Mouse (Mus musculus): Measurements from ENCODE around the gene Haus2. TPM values are rescaled to one million over a fixed set of nuclear protein-coding genes. Genes with fewer than 3 reads are reported as not detected.

The Haus2 gene
- polyA plus RNA-seq, 1 experiment from 2014 or later, result 17.4 TPM

GRCm38 (mm10) chr2:120652925-120653284 is 43.7 kb downstream of the Haus2 start:
- no peak overlapping the region for H3K4me2 ChIP-seq
- no peaks in the 10 kb centered on the region for H3K27me3 ChIP-seq
- no peaks in the 10 kb centered on the region for H3K36me3 ChIP-seq
- H3K9me3 ChIP-seq (replicated peaks), result no peaks in the 10 kb centered on the region
- no peak overlapping the region for H3K9ac ChIP-seq
- H3K4me1 ChIP-seq (replicated peaks), result peaks cover 5% of the 10 kb centered on the region
- 75% methylated on average over 7 of the region's 7 CpGs for WGBS
- H3K27ac ChIP-seq, result peak overlapping the region; percentile 46
- 0 out of 2 replicates have a peak, but pooled peaks have one; percentile 22 for ATAC-seq (replicated peaks; ENCODE audit: insufficient number of reproducible peaks, insufficient read depth, low FRiP score, low read depth)
- H3K4me3 ChIP-seq, result no peak overlapping the region

GRCm38 (mm10) chr2:120654693-120655092 is 45.5 kb downstream of the Haus2 start:
- no peak overlapping the region for H3K4me2 ChIP-seq
- no peak overlapping the region for H3K4me3 ChIP-seq
- ATAC-seq (replicated peaks; ENCODE audit: insufficient number of reproducible peaks, insufficient read depth, low FRiP score, low read depth), result no peak
- H3K36me3 ChIP-seq, result no peaks in the 10 kb centered on the region
- H3K27ac ChIP-seq, result no peak overlapping the region
- H3K4me1 ChIP-seq (replicated peaks), result peaks cover 5% of the 10 kb centered on the region
- no peak overlapping the region for H3K9ac ChIP-seq
- WGBS, result 72% methylated on average over 2 of the region's 2 CpGs
- H3K9me3 ChIP-seq (replicated peaks), result no peaks in the 10 kb centered on the region
- H3K27me3 ChIP-seq, result no peaks in the 10 kb centered on the region

GRCm38 (mm10) chr2:120655905-120656304 is 46.7 kb downstream of the Haus2 start:
- 86% methylated on average over 5 of the region's 5 CpGs for WGBS

GRCm38 (mm10) chr2:120656711-120657110 is 47.5 kb downstream of the Haus2 start:
- WGBS, result 87% methylated on average over 2 of the region's 2 CpGs
- Histone ChIP-seq H3K27me3 (no peaks in the 10 kb centered on the region), H3K4me3 (no peak overlapping the region), H3K9ac (no peak overlapping the region), H3K27ac (no peak overlapping the region), H3K9me3 (replicated peaks) (no peaks in the 10 kb centered on the region), H3K36me3 (no peaks in the 10 kb centered on the region), H3K4me1 (replicated peaks) (peaks cover 13% of the 10 kb centered on the region), H3K4me2 (no peak overlapping the region)
- no peak for ATAC-seq (replicated peaks; ENCODE audit: insufficient number of reproducible peaks, insufficient read depth, low FRiP score, low read depth)

More at GRCm38 (mm10) chr2:120655905-120656304, 46.7 kb downstream of the Haus2 start:
- Histone ChIP-seq H3K4me1 (replicated peaks) (peaks cover 13% of the 10 kb centered on the region), H3K4me2 (no peak overlapping the region), H3K9ac (no peak overlapping the region), H3K27ac (no peak overlapping the region), H3K4me3 (no peak overlapping the region), H3K36me3 (no peaks in the 10 kb centered on the region), H3K9me3 (replicated peaks) (no peaks in the 10 kb centered on the region), H3K27me3 (no peaks in the 10 kb centered on the region)
- ATAC-seq (replicated peaks; ENCODE audit: insufficient number of reproducible peaks, insufficient read depth, low FRiP score, low read depth), result no peak

- H3K4me1 ChIP-seq (replicated peaks), result peaks cover 10% of the 10 kb centered on the region
- no peak overlapping the region for H3K4me2 ChIP-seq
- no peak overlapping the region for H3K4me3 ChIP-seq
- H3K36me3 ChIP-seq, result no peaks in the 10 kb centered on the region
- no peak overlapping the region for H3K9ac ChIP-seq
- ATAC-seq (replicated peaks; ENCODE audit: insufficient number of reproducible peaks, insufficient read depth, low FRiP score, low read depth), result no peak
- H3K9me3 ChIP-seq (replicated peaks), result no peaks in the 10 kb centered on the region
- H3K27ac ChIP-seq, result no peak overlapping the region
- H3K27me3 ChIP-seq, result no peaks in the 10 kb centered on the region
- WGBS, result 66% methylated on average over 5 of the region's 5 CpGs
Measured at GRCm38 (mm10) chr2:120658486-120658885, 49.3 kb downstream of the Haus2 start.

GRCm38 (mm10) chr2:120659318-120659717 is 50.1 kb downstream of the Haus2 start:
- no peak overlapping the region for H3K9ac ChIP-seq
- no peak overlapping the region for H3K27ac ChIP-seq
- H3K9me3 ChIP-seq (replicated peaks), result no peaks in the 10 kb centered on the region
- H3K4me1 ChIP-seq (replicated peaks), result peaks cover 14% of the 10 kb centered on the region
- no peaks in the 10 kb centered on the region for H3K27me3 ChIP-seq
- H3K4me3 ChIP-seq, result no peak overlapping the region
- no peaks in the 10 kb centered on the region for H3K36me3 ChIP-seq
- no peak overlapping the region for H3K4me2 ChIP-seq
- ATAC-seq (replicated peaks; ENCODE audit: insufficient number of reproducible peaks, insufficient read depth, low FRiP score, low read depth), result no peak

GRCm38 (mm10) chr2:120660486-120661078 is 51.4 kb downstream of the Haus2 start:
- Histone ChIP-seq H3K9me3 (replicated peaks) (no peaks in the 10 kb centered on the region), H3K4me2 (no peak overlapping the region), H3K4me3 (no peak overlapping the region), H3K9ac (no peak overlapping the region), H3K4me1 (replicated peaks) (peaks cover 14% of the 10 kb centered on the region), H3K27ac (no peak overlapping the region), H3K36me3 (0 out of 2 replicates have a peak, but pooled peaks cover 3% of the 10 kb centered on the region), H3K27me3 (no peaks in the 10 kb centered on the region)
- ATAC-seq (replicated peaks; ENCODE audit: insufficient number of reproducible peaks, insufficient read depth, low FRiP score, low read depth), result no peak
- 49% methylated on average over 5 of the region's 5 CpGs for WGBS

- H3K4me2 ChIP-seq, result no peak overlapping the region
- 0 out of 2 replicates have a peak, but pooled peaks cover 3% of the 10 kb centered on the region for H3K36me3 ChIP-seq
- no peaks in the 10 kb centered on the region for H3K9me3 ChIP-seq (replicated peaks)
- H3K4me3 ChIP-seq, result no peak overlapping the region
- H3K27me3 ChIP-seq, result no peaks in the 10 kb centered on the region
- no peak for ATAC-seq (replicated peaks; ENCODE audit: insufficient number of reproducible peaks, insufficient read depth, low FRiP score, low read depth)
- no peak overlapping the region for H3K27ac ChIP-seq
- H3K9ac ChIP-seq, result no peak overlapping the region
- H3K4me1 ChIP-seq (replicated peaks), result peaks cover 14% of the 10 kb centered on the region
Measured at GRCm38 (mm10) chr2:120662766-120663165, 53.6 kb downstream of the Haus2 start.

- H3K4me3 ChIP-seq, result no peak overlapping the region
- H3K36me3 ChIP-seq, result 0 out of 2 replicates have a peak, but pooled peaks cover 3% of the 10 kb centered on the region
- H3K9ac ChIP-seq, result no peak overlapping the region
- no peaks in the 10 kb centered on the region for H3K27me3 ChIP-seq
- H3K4me2 ChIP-seq, result no peak overlapping the region
- no peak for ATAC-seq (replicated peaks; ENCODE audit: insufficient number of reproducible peaks, insufficient read depth, low FRiP score, low read depth)
- H3K4me1 ChIP-seq (replicated peaks), result peaks cover 14% of the 10 kb centered on the region
- no peaks in the 10 kb centered on the region for H3K9me3 ChIP-seq (replicated peaks)
- no peak overlapping the region for H3K27ac ChIP-seq
- 67% methylated on average over 3 of the region's 3 CpGs for WGBS
Measured at GRCm38 (mm10) chr2:120663491-120664154, 54.4 kb downstream of the Haus2 start.

- Histone ChIP-seq H3K36me3 (0 out of 2 replicates have a peak, but pooled peaks cover 3% of the 10 kb centered on the region), H3K9ac (no peak overlapping the region), H3K4me3 (no peak overlapping the region), H3K27ac (no peak overlapping the region), H3K4me1 (replicated peaks) (peaks cover 6% of the 10 kb centered on the region), H3K9me3 (replicated peaks) (no peaks in the 10 kb centered on the region), H3K27me3 (no peaks in the 10 kb centered on the region), H3K4me2 (no peak overlapping the region)
- 90% methylated on average over 2 of the region's 2 CpGs for WGBS
- ATAC-seq (replicated peaks; ENCODE audit: insufficient number of reproducible peaks, insufficient read depth, low FRiP score, low read depth), result no peak
Measured at GRCm38 (mm10) chr2:120667446-120667845, 58.3 kb downstream of the Haus2 start.

GRCm38 (mm10) chr2:120670253-120670652 is 61.1 kb downstream of the Haus2 start:
- no peaks in the 10 kb centered on the region for H3K9me3 ChIP-seq (replicated peaks)
- H3K4me1 ChIP-seq (replicated peaks), result no peaks in the 10 kb centered on the region
- H3K27me3 ChIP-seq, result no peaks in the 10 kb centered on the region
- H3K9ac ChIP-seq, result no peak overlapping the region
- 68% methylated on average over 2 of the region's 2 CpGs for WGBS
- H3K4me2 ChIP-seq, result no peak overlapping the region
- H3K27ac ChIP-seq, result no peak overlapping the region
- ATAC-seq (replicated peaks; ENCODE audit: insufficient number of reproducible peaks, insufficient read depth, low FRiP score, low read depth), result no peak
- H3K4me3 ChIP-seq, result no peak overlapping the region
- H3K36me3 ChIP-seq, result 0 out of 2 replicates have a peak, but pooled peaks cover 1% of the 10 kb centered on the region
